Mouse (Mus musculus) heart, embryonic 16.5 days (tissue): ENCODE measurements around the gene Macrod1. TPM values are rescaled to one million over a fixed set of nuclear protein-coding genes. Genes with fewer than 3 reads are reported as not detected.
A peak's percentile ranks its signal among the peaks of the same experiment; 100 is the strongest.

Experiments
- ATAC-seq: fragments of 200-750 bp; cut with Nextera tagmentation; replicated peaks from 2 replicates; pipeline ENCODE4 v1.8.0; 2017; ENCODE audit warnings: moderate number of reproducible peaks; ENCODE audit not compliant: insufficient read depth, low FRiP score; ENCODE audit errors: extremely low read depth
- H3K27ac ChIP-seq: fragments of 300-500 bp; sonication (generic); 2 replicates; pipeline ENCODE4 v1.5.1; 2014; ENCODE audit warnings: mild to moderate bottlenecking, low read length, control low read depth, moderate library complexity
- H3K27me3 ChIP-seq: fragments of 300-500 bp; sonication (generic); 2 replicates; pipeline ENCODE4 v1.6.1; 2014; ENCODE audit warnings: low read length, mixed read lengths; ENCODE audit not compliant: control insufficient read depth, insufficient read depth
- H3K36me3 ChIP-seq: fragments of 300-500 bp; sonication (generic); 2 replicates; pipeline ENCODE4 v1.6.1; 2014; ENCODE audit not compliant: control insufficient read depth, insufficient read depth
- H3K4me1 ChIP-seq: fragments of 300-500 bp; sonication (generic); 2 replicates; pipeline ENCODE4 v1.6.1; 2014; ENCODE audit warnings: low read length, mixed read lengths; ENCODE audit not compliant: control insufficient read depth, insufficient read depth
- H3K4me2 ChIP-seq: fragments of 300-500 bp; sonication (generic); 2 replicates; pipeline ENCODE4 v1.6.1; 2014; ENCODE audit warnings: low read depth, mild to moderate bottlenecking, control low read depth, low read length
- H3K4me3 ChIP-seq: fragments of 300-500 bp; sonication (generic); 2 replicates; pipeline ENCODE4 v1.5.1; 2014; ENCODE audit warnings: mild to moderate bottlenecking, control low read depth, low read length
- H3K9ac ChIP-seq: fragments of 300-500 bp; sonication (generic); 2 replicates; pipeline ENCODE4 v1.6.1; 2014; ENCODE audit warnings: low read length, control low read depth
- H3K9me3 ChIP-seq: fragments of 300-500 bp; sonication (generic); replicated peaks from 2 replicates; pipeline ENCODE4 v1.6.1; 2016; ENCODE audit warnings: low read length; ENCODE audit not compliant: control insufficient read depth
- WGBS: fragments of 180-500 bp; shearing (Covaris S2); extraction: QIAGEN DNeasy Blood & Tissue Kit; methylation state at CpG from one replicate; pipeline ENCODE4 v1.1.7; 2014; 5-methylcytosine and 5-hydroxymethylcytosine counted together
- polyA plus RNA-seq: library from polyadenylated mRNA; unstranded; fragments of >200 nt; fragmentation: Nextera tagmentation; extraction: Ambion mirVana; gene quantifications from 2 replicates; pipeline ENCODE4 v1.2.1, GENCODE M21; 2015

Gene Macrod1
- polyA plus RNA-seq, 1 experiment from 2014 or later, result 61.0 TPM

- Histone ChIP-seq H3K4me1 (peaks cover 21% of the 10 kb centered on the region), H3K27me3 (peaks cover 21% of the 10 kb centered on the region), H3K4me3 (no peak overlapping the region), H3K4me2 (no peak overlapping the region), H3K27ac (no peak overlapping the region), H3K36me3 (no peaks in the 10 kb centered on the region), H3K9ac (no peak overlapping the region), H3K9me3 (no peaks in the 10 kb centered on the region)
- WGBS, result 77% methylated on average over 6 of the region's 6 CpGs
- ATAC-seq, result no peak
These were observed 114.3 kb downstream of the Macrod1 start for GRCm38 (mm10) chr19:7170916-7171315.

- Histone ChIP-seq H3K27me3 (peaks cover 17% of the 10 kb centered on the region), H3K36me3 (no peaks in the 10 kb centered on the region), H3K4me3 (no peak overlapping the region), H3K4me1 (peaks cover 22% of the 10 kb centered on the region), H3K4me2 (no peak overlapping the region), H3K9ac (no peak overlapping the region), H3K27ac (no peak overlapping the region), H3K9me3 (no peaks in the 10 kb centered on the region)
- no peak for ATAC-seq
- WGBS, result 15% methylated on average over 8 of the region's 8 CpGs
These were observed 114.8 kb downstream of the Macrod1 start for GRCm38 (mm10) chr19:7171447-7171846.

GRCm38 (mm10) chr19:7172051-7172866 is 115.6 kb downstream of the Macrod1 start:
- Histone ChIP-seq H3K4me1 (peaks cover 22% of the 10 kb centered on the region), H3K4me2 (no peak overlapping the region), H3K27me3 (peaks cover 9% of the 10 kb centered on the region), H3K27ac (no peak overlapping the region), H3K9ac (no peak overlapping the region), H3K36me3 (no peaks in the 10 kb centered on the region), H3K4me3 (no peak overlapping the region), H3K9me3 (no peaks in the 10 kb centered on the region)
- 18% methylated on average over 13 of the region's 13 CpGs for WGBS
- ATAC-seq, result peak; percentile 57

GRCm38 (mm10) chr19:7176041-7176696 is 119.6 kb downstream of the Macrod1 start:
- Histone ChIP-seq H3K9me3 (no peaks in the 10 kb centered on the region), H3K9ac (no peak overlapping the region), H3K27ac (no peak overlapping the region), H3K4me2 (no peak overlapping the region), H3K27me3 (no peaks in the 10 kb centered on the region; the same call in 1 of the 2 replicates), H3K4me1 (peaks cover 39% of the 10 kb centered on the region), H3K4me3 (no peak overlapping the region), H3K36me3 (no peaks in the 10 kb centered on the region)
- WGBS, result 20% methylated on average over 11 of the region's 11 CpGs
- ATAC-seq, result no peak

- Histone ChIP-seq H3K4me2 (no peak overlapping the region), H3K9me3 (no peaks in the 10 kb centered on the region), H3K9ac (no peak overlapping the region), H3K27me3 (peaks cover 3% of the 10 kb centered on the region; the same call in 1 of the 2 replicates), H3K27ac (no peak overlapping the region), H3K4me3 (no peak overlapping the region), H3K36me3 (no peaks in the 10 kb centered on the region), H3K4me1 (peaks cover 40% of the 10 kb centered on the region)
- WGBS, result 61% methylated on average over 13 of the region's 13 CpGs
- ATAC-seq, result no peak
These were observed 121.3 kb downstream of the Macrod1 start for GRCm38 (mm10) chr19:7177804-7178511.

- Histone ChIP-seq H3K27ac (no peak overlapping the region), H3K4me1 (peaks cover 40% of the 10 kb centered on the region), H3K4me2 (no peak overlapping the region), H3K4me3 (no peak overlapping the region), H3K9me3 (no peaks in the 10 kb centered on the region), H3K9ac (no peak overlapping the region), H3K27me3 (peaks cover 7% of the 10 kb centered on the region; the same call in 1 of the 2 replicates), H3K36me3 (no peaks in the 10 kb centered on the region)
- 34% methylated on average over 3 of the region's 3 CpGs for WGBS
- no peak for ATAC-seq
These were observed 122.3 kb downstream of the Macrod1 start for GRCm38 (mm10) chr19:7178841-7179452.

GRCm38 (mm10) chr19:7180756-7181405 is 124.3 kb downstream of the Macrod1 start:
- ATAC-seq, result no peak
- peaks cover 9% of the 10 kb centered on the region; the same call in 1 of the 2 replicates for H3K27me3 ChIP-seq
- H3K36me3 ChIP-seq, result no peaks in the 10 kb centered on the region
- H3K4me3 ChIP-seq, result no peak overlapping the region
- H3K4me1 ChIP-seq, result peaks cover 37% of the 10 kb centered on the region
- no peak overlapping the region for H3K9ac ChIP-seq
- no peaks in the 10 kb centered on the region for H3K9me3 ChIP-seq
- H3K27ac ChIP-seq, result no peak overlapping the region
- no peak overlapping the region for H3K4me2 ChIP-seq
- WGBS, result 74% methylated on average over 8 of the region's 8 CpGs

- Histone ChIP-seq H3K4me2 (no peak overlapping the region), H3K4me1 (peaks cover 32% of the 10 kb centered on the region), H3K36me3 (no peaks in the 10 kb centered on the region), H3K9me3 (no peaks in the 10 kb centered on the region), H3K9ac (no peak overlapping the region), H3K27me3 (peaks cover 9% of the 10 kb centered on the region; the same call in 1 of the 2 replicates), H3K27ac (no peak overlapping the region), H3K4me3 (no peak overlapping the region)
- 64% methylated on average over 7 of the region's 7 CpGs for WGBS
- no peak for ATAC-seq
These were observed 124.9 kb downstream of the Macrod1 start for GRCm38 (mm10) chr19:7181496-7181895.
